Mouse (Mus musculus) thymus, adult 2 months (tissue): Measurements from ENCODE around the gene Phip. TPM values are rescaled to one million over a fixed set of nuclear protein-coding genes. Genes with fewer than 3 reads are reported as not detected.

Source experiments
- DNase-seq: peaks from one replicate; pipeline ENCODE4 v3.0.0; 2021
- H3K27ac ChIP-seq: fragments of 200-500 bp; 2 replicates; pipeline ENCODE4 v1.5.1; 2012; ENCODE audit warnings: low read length, control low read depth; ENCODE audit not compliant: control insufficient read depth, insufficient read depth
- H3K27me3 ChIP-seq: fragments of 200-500 bp; 2 replicates; pipeline ENCODE4 v1.6.1; 2012; ENCODE audit warnings: mild to moderate bottlenecking, low read length, moderate library complexity, mixed read lengths; ENCODE audit not compliant: control insufficient read depth, insufficient read depth
- H3K36me3 ChIP-seq: fragments of 200-500 bp; 2 replicates; pipeline ENCODE4 v1.6.1; 2012; ENCODE audit warnings: mild to moderate bottlenecking, low read length, moderate library complexity; ENCODE audit not compliant: control insufficient read depth, insufficient read depth
- H3K4me1 ChIP-seq: fragments of 200-500 bp; replicated peaks from 2 replicates; pipeline ENCODE4 v1.6.1; 2012; ENCODE audit warnings: low read length; ENCODE audit not compliant: control insufficient read depth, insufficient read depth
- H3K4me3 ChIP-seq: fragments of 200-500 bp; 2 replicates; pipeline ENCODE4 v1.5.1; 2012; ENCODE audit warnings: mild to moderate bottlenecking, low read length, control low read depth, moderate library complexity; ENCODE audit not compliant: control insufficient read depth, insufficient read depth
- CTCF ChIP-seq: fragments of 200-500 bp; IDR thresholded peaks from 2 replicates; pipeline ENCODE4 v1.5.1; 2012; ENCODE audit warnings: mild to moderate bottlenecking, control low read depth, low read length, moderate library complexity, borderline replicate concordance; ENCODE audit not compliant: control insufficient read depth, poor library complexity, insufficient read depth; ENCODE audit errors: extremely low read depth
- POLR2A ChIP-seq: fragments of 200-500 bp; IDR thresholded peaks from 2 replicates; pipeline ENCODE4 v1.6.1; 2012; ENCODE audit warnings: mild to moderate bottlenecking, low read length, control low read depth, moderate library complexity; ENCODE audit not compliant: control insufficient read depth, poor library complexity, insufficient read depth; ENCODE audit errors: extremely low read depth
- WGBS: fragments of 180-500 bp; shearing (Covaris S2); methylation state at CpG from one replicate; pipeline ENCODE4 v1.1.7; 2018; 5-methylcytosine and 5-hydroxymethylcytosine counted together
- polyA plus RNA-seq: library from polyadenylated mRNA; depleted of rRNA; stranded (reverse); fragments of >200 nt; gene quantifications from 2 replicates; pipeline ENCODE4 v1.2.3, GENCODE M21; 2012; rRNA removed

The Phip gene
- 9.1 and 11.8 TPM in 2 replicates for polyA plus RNA-seq

- TF ChIP-seq CTCF: 0 out of 2 replicates have a peak, but pooled peaks have one; percentile 15
- TF ChIP-seq POLR2A: peak; percentile 50; the same call in 1 of the 2 replicates
- H3K27me3 ChIP-seq: no peaks in the 10 kb centered on the region
- no peaks in the 10 kb centered on the region for H3K4me1 ChIP-seq
- H3K4me3 ChIP-seq: peak within 1 kb of the TSS; percentile 96
- H3K36me3 ChIP-seq: no peaks in the 10 kb centered on the region
- peak; percentile 92 for DNase-seq
- WGBS: 0% methylated on average over 73 of the region's 79 CpGs
- peak within 1 kb of the TSS; percentile 98 for H3K27ac ChIP-seq
Observed at GRCm38 (mm10) chr9:82975342-82976215, at the start of gene Phip. Gene Phip, minus strand, starts transcription at chr9:82975516.

DNA sequence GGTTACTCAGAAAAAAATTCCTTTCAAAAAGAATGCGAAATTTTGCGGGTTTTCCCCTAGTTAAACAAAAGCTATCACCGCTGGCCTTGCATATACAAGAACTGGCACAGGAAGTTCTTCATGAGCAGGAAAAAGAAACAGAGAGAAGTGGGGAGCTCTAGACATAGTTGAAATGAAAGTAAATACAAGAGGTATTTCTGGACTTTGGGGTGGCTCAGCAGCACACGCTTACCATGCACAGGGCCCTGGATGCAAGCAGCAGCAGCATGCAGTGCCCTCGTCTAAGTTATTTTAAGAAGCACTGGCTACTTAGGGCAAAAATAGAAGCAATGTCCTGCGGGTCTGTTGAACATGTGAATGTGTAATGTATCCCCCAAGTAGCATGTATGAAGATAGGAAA lies 48.4 kb upstream of the Phip start:
- TF ChIP-seq POLR2A: no peak
- TF ChIP-seq CTCF: no peak
- DNase-seq: no peak
- no peak overlapping the region for H3K27ac ChIP-seq

GRCm38 (mm10) chr9:83014516-83014915 lies 39.2 kb upstream of the Phip start:
- 98% methylated on average over 4 of the region's 4 CpGs for WGBS
- Histone ChIP-seq H3K27me3 (no peaks in the 10 kb centered on the region), H3K4me1 (no peaks in the 10 kb centered on the region), H3K36me3 (no peaks in the 10 kb centered on the region), H3K27ac (no peak overlapping the region), H3K4me3 (no peak overlapping the region)
- TF ChIP-seq POLR2A: no peak
- DNase-seq: no peak

More for the DNA sequence above, 48.4 kb upstream of the Phip start:
- Histone ChIP-seq H3K36me3 (no peaks in the 10 kb centered on the region), H3K27me3 (no peaks in the 10 kb centered on the region), H3K4me3 (no peak overlapping the region), H3K4me1 (peaks cover 2% of the 10 kb centered on the region; the same call in 1 of the 2 replicates)
- WGBS: 21% methylated on average over 6 of the region's 6 CpGs

- no peak for DNase-seq
- 94% methylated on average over 1 of the region's 1 CpGs for WGBS
- Histone ChIP-seq H3K27ac (no peak overlapping the region), H3K27me3 (no peaks in the 10 kb centered on the region), H3K4me1 (no peaks in the 10 kb centered on the region), H3K4me3 (no peak overlapping the region), H3K36me3 (no peaks in the 10 kb centered on the region)
- TF ChIP-seq POLR2A (no peak), CTCF (no peak)
Observed at GRCm38 (mm10) chr9:83008306-83008705, 33.0 kb upstream of the Phip start.

- Histone ChIP-seq H3K27me3 (no peaks in the 10 kb centered on the region), H3K27ac (no peak overlapping the region), H3K36me3 (no peaks in the 10 kb centered on the region), H3K4me1 (no peaks in the 10 kb centered on the region), H3K4me3 (no peak overlapping the region)
- WGBS: 95% methylated on average over 4 of the region's 4 CpGs
- no peak for TF ChIP-seq POLR2A
- TF ChIP-seq CTCF: no peak
- no peak for DNase-seq
Observed at GRCm38 (mm10) chr9:83001342-83001741, 26.0 kb upstream of the Phip start.

DNA sequence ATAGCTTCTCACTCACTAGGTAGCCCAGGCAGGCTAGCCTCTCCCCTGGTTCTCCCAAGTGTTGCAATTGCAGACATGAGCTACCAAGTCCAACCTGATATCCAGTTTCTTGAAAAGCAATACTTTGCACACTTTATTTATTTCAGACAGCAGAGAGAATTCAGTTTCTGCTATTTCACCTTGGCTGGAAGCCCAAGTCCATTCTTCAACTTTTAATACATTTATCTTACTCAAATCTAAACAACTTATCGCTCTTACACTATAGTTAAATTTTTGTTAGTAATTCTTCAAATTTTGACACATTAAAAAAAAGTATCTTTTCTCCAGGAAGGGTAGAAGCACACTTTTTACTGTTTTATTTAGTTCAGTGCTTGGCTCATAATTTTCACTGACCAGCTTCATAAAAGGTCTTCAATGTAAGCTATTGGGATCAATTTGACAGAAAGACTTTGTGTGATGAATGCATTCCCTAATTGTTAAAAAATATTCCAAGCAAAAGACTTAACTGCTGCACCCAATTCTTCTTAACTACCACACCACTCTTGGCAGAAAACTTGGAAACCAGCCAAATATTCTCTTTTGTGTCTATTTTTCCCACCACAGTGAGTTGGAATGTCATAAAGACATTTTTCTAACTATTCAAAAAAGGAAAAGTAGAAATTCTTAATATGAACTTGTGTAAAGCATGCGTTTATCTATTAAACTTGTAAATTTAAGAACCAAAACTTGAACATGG lies 22.6 kb upstream of the Phip start:
- Histone ChIP-seq H3K27ac (no peak overlapping the region), H3K4me3 (no peak overlapping the region)
- 94% methylated on average over 2 of the region's 2 CpGs for WGBS

More for the DNA sequence above, 22.6 kb upstream of the Phip start:
- Histone ChIP-seq H3K27me3 (no peaks in the 10 kb centered on the region), H3K4me1 (no peaks in the 10 kb centered on the region), H3K36me3 (no peaks in the 10 kb centered on the region)
- DNase-seq: no peak
- TF ChIP-seq CTCF: no peak
- TF ChIP-seq POLR2A: no peak
